Mouse (Mus musculus): ENCODE measurements around the gene Cers5. TPM values are rescaled to one million over a fixed set of nuclear protein-coding genes. Genes with fewer than 3 reads are reported as not detected.

Cers5 gene
- total and polyA plus RNA-seq, 3 experiments, result 0.45 to 6.1 (median 0.77) TPM

GRCm38 (mm10) chr15:99725341-99726155, 47.1 kb downstream of the Cers5 start, which contains the start of gene Cox14:
Gene Cox14, plus strand, starts transcription at chr15:99725618.
- DNase-seq (ENCODE audit: low spot score) (peak; percentile 93), ATAC-seq (ENCODE audit: extremely low read depth, insufficient number of reproducible peaks, low FRiP score, poor library complexity, severe bottlenecking) (peak; percentile 94)
- Histone ChIP-seq H3K27me3 (ENCODE audit: insufficient read depth, low read length) (peaks cover 27% of the 10 kb centered on the region), H3K9me3 (replicated peaks) (peaks cover 3% of the 10 kb centered on the region; the same call in 1 of the 2 replicates), H3K4me1 (ENCODE audit: insufficient read depth, low read depth, low read length) (peaks cover 33% of the 10 kb centered on the region), H3K36me3 (replicated peaks) (peaks cover 27% of the 10 kb centered on the region), H3K4me3 (ENCODE audit: low read depth, low read length) (peak within 1 kb of the TSS; percentile 94)
- TF ChIP-seq POLR2AphosphoS5 (IDR thresholded peaks at IDR 0.05; ENCODE audit: insufficient replicate concordance, low read depth, low read length) (no peak), TAL1 (conservative IDR thresholded peaks at IDR 0.05; ENCODE audit: low read depth, low read length) (no peak), CTCF (IDR thresholded peaks at IDR 0.05; ENCODE audit: low read depth, low read length) (peak; percentile 86), GATA1 (IDR thresholded peaks at IDR 0.05; ENCODE audit: borderline replicate concordance, low read length) (no peak)

GRCm38 (mm10) chr15:99724292-99725021, 48.2 kb downstream of the Cers5 start:
- peaks cover 33% of the 10 kb centered on the region for H3K4me1 ChIP-seq (ENCODE audit: insufficient read depth, low read depth, low read length)
- ATAC-seq (ENCODE audit: extremely low read depth, insufficient number of reproducible peaks, low FRiP score, poor library complexity, severe bottlenecking) (no peak), DNase-seq (ENCODE audit: low spot score) (peak; percentile 70)
- peaks cover 38% of the 10 kb centered on the region for H3K27me3 ChIP-seq (ENCODE audit: insufficient read depth, low read length)
- H3K4me3 ChIP-seq (ENCODE audit: low read depth, low read length), result peak overlapping the region; percentile 94; the same call in 1 of the 2 replicates
- peaks cover 3% of the 10 kb centered on the region; the same call in 1 of the 2 replicates for H3K9me3 ChIP-seq (replicated peaks)
- TF ChIP-seq POLR2AphosphoS5 (IDR thresholded peaks at IDR 0.05; ENCODE audit: insufficient replicate concordance, low read depth, low read length) (no peak), TAL1 (conservative IDR thresholded peaks at IDR 0.05; ENCODE audit: low read depth, low read length) (no peak), GATA1 (IDR thresholded peaks at IDR 0.05; ENCODE audit: borderline replicate concordance, low read length) (no peak), CTCF (IDR thresholded peaks at IDR 0.05; ENCODE audit: low read depth, low read length) (no peak; the same call in 1 of the 2 replicates), GATA2 (IDR thresholded peaks at IDR 0.05; ENCODE audit: borderline replicate concordance, low read depth, low read length) (no peak)
- peaks cover 25% of the 10 kb centered on the region for H3K36me3 ChIP-seq (replicated peaks)

- Histone ChIP-seq H3K27me3 (ENCODE audit: insufficient read depth, low read length) (peaks cover 45% of the 10 kb centered on the region), H3K4me3 (ENCODE audit: low read depth, low read length) (no peak overlapping the region), H3K9me3 (replicated peaks) (0 out of 2 replicates have a peak, but pooled peaks cover under 1% of the 10 kb centered on the region), H3K4me1 (ENCODE audit: insufficient read depth, low read depth, low read length) (peaks cover 33% of the 10 kb centered on the region), H3K36me3 (replicated peaks) (peaks cover 19% of the 10 kb centered on the region)
- no peak for TF ChIP-seq GATA1 (IDR thresholded peaks at IDR 0.05; ENCODE audit: borderline replicate concordance, low read length)
- no peak for TF ChIP-seq CTCF (IDR thresholded peaks at IDR 0.05; ENCODE audit: low read depth, low read length)
- no peak for TF ChIP-seq GATA2 (IDR thresholded peaks at IDR 0.05; ENCODE audit: borderline replicate concordance, low read depth, low read length)
- TF ChIP-seq POLR2AphosphoS5 (IDR thresholded peaks at IDR 0.05; ENCODE audit: insufficient replicate concordance, low read depth, low read length), result no peak
- no peak for TF ChIP-seq TAL1 (conservative IDR thresholded peaks at IDR 0.05; ENCODE audit: low read depth, low read length)
- ATAC-seq (ENCODE audit: extremely low read depth, insufficient number of reproducible peaks, low FRiP score, poor library complexity, severe bottlenecking) (no peak), DNase-seq (ENCODE audit: low spot score) (no peak)
Observed at GRCm38 (mm10) chr15:99723515-99724291, 49.0 kb downstream of the Cers5 start.

- no peak for ATAC-seq (ENCODE audit: extremely low read depth, insufficient number of reproducible peaks, low FRiP score, poor library complexity, severe bottlenecking)
- Histone ChIP-seq H3K27me3 (ENCODE audit: insufficient read depth, low read length) (peaks cover 51% of the 10 kb centered on the region), H3K4me3 (ENCODE audit: low read depth, low read length) (no peak overlapping the region), H3K4me1 (ENCODE audit: insufficient read depth, low read depth, low read length) (peaks cover 35% of the 10 kb centered on the region), H3K36me3 (replicated peaks) (peaks cover 13% of the 10 kb centered on the region), H3K9me3 (replicated peaks) (no peaks in the 10 kb centered on the region)
- no peak for DNase-seq (ENCODE audit: low spot score)
- TF ChIP-seq TAL1 (conservative IDR thresholded peaks at IDR 0.05; ENCODE audit: low read depth, low read length), result no peak
- no peak for TF ChIP-seq GATA1 (IDR thresholded peaks at IDR 0.05; ENCODE audit: borderline replicate concordance, low read length)
- TF ChIP-seq GATA2 (IDR thresholded peaks at IDR 0.05; ENCODE audit: borderline replicate concordance, low read depth, low read length), result no peak
- no peak for TF ChIP-seq POLR2AphosphoS5 (IDR thresholded peaks at IDR 0.05; ENCODE audit: insufficient replicate concordance, low read depth, low read length)
- TF ChIP-seq CTCF (IDR thresholded peaks at IDR 0.05; ENCODE audit: low read depth, low read length), result no peak
Observed at GRCm38 (mm10) chr15:99723120-99723514, 49.6 kb downstream of the Cers5 start.

- no peak for TF ChIP-seq GATA1 (IDR thresholded peaks at IDR 0.05; ENCODE audit: borderline replicate concordance, low read length)
- no peak for TF ChIP-seq GATA2 (IDR thresholded peaks at IDR 0.05; ENCODE audit: borderline replicate concordance, low read depth, low read length)
- no peak for TF ChIP-seq POLR2AphosphoS5 (IDR thresholded peaks at IDR 0.05; ENCODE audit: insufficient replicate concordance, low read depth, low read length)
- no peak for TF ChIP-seq CTCF (IDR thresholded peaks at IDR 0.05; ENCODE audit: low read depth, low read length)
- no peak for TF ChIP-seq TAL1 (conservative IDR thresholded peaks at IDR 0.05; ENCODE audit: low read depth, low read length)
- H3K4me1 ChIP-seq (ENCODE audit: insufficient read depth, low read depth, low read length), result peaks cover 32% of the 10 kb centered on the region
- no peaks in the 10 kb centered on the region for H3K9me3 ChIP-seq (replicated peaks)
- no peak overlapping the region for H3K4me3 ChIP-seq (ENCODE audit: low read depth, low read length)
- DNase-seq (ENCODE audit: low spot score) (no peak), ATAC-seq (ENCODE audit: extremely low read depth, insufficient number of reproducible peaks, low FRiP score, poor library complexity, severe bottlenecking) (no peak)
- peaks cover 60% of the 10 kb centered on the region for H3K27me3 ChIP-seq (ENCODE audit: insufficient read depth, low read length)
- peaks cover 4% of the 10 kb centered on the region for H3K36me3 ChIP-seq (replicated peaks)
Observed at GRCm38 (mm10) chr15:99721921-99722743, 50.6 kb downstream of the Cers5 start.
